ENCODE assay signal across 11 mouse cellular contexts in the genomic region with DNA sequence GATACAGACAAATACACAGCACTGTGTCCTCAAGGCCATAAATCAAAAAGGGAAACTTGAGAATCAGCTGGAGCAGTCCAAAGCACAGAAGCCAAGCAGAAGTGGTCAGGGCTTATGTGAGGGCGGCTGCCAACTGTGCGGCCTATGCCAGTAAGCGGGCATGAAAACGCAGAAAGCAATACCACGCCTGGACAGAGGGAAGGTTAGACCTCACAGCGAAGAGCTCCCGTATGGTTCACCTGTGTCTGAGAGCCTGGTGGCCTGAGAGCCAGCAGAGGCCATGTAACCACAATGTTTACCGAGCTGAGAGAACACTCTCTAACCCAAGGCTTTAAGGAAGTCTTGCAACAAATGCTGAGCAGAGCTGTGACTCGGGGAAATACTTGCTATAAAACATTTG.
DNase-seq lines count a peak whose midpoint lies in the region; ATAC-seq lines count a peak whose summit lies in the region.
"Had no signal": no experiment of that assay in that cellular context is flagged by ENCODE, and none has a peak within 500 bp of the region (broad histone marks: within the 10 kb centered on the region; RNA-seq: fewer than 3 reads in every experiment).

No protein-coding gene starts in this region.

- no peaks in the 10 kb centered on the region for H3K9me3 ChIP-seq in hindbrain, embryonic 12.5 days (replicated peaks)
- no peaks in the 10 kb centered on the region for H3K9me3 ChIP-seq in midbrain, embryonic 11.5 days (ENCODE audit: control insufficient read depth, low read length)
- H3K9me3 ChIP-seq: forebrain, embryonic 13.5 days; neural tube, embryonic 12.5 days had no signal

- peaks cover 42% of the 10 kb centered on the region for H3K4me1 ChIP-seq in hindbrain, embryonic 12.5 days
- peaks cover 17% of the 10 kb centered on the region for H3K4me1 ChIP-seq in midbrain, embryonic 11.5 days (ENCODE audit: control insufficient read depth, insufficient read depth, low read length)

- no peak overlapping the region for H3K4me3 ChIP-seq in hindbrain, embryonic 12.5 days
- H3K4me3 ChIP-seq in midbrain, embryonic 11.5 days (ENCODE audit: low read depth, low read length): no peak overlapping the region
- H3K4me3 ChIP-seq: forebrain, embryonic 13.5 days; neural tube, embryonic 12.5 days had no signal

- H3K4me2 ChIP-seq in hindbrain, embryonic 12.5 days (replicated peaks): no peak overlapping the region
- H3K4me2 ChIP-seq in midbrain, embryonic 11.5 days: no peak overlapping the region
- H3K4me2 ChIP-seq: forebrain, embryonic 13.5 days; neural tube, embryonic 12.5 days had no signal

- H3K27ac ChIP-seq in hindbrain, embryonic 12.5 days: no peak overlapping the region
- H3K27ac ChIP-seq in midbrain, embryonic 11.5 days (ENCODE audit: low read depth, low read length): no peak overlapping the region
- H3K27ac ChIP-seq: forebrain, embryonic 13.5 days; neural tube, embryonic 12.5 days had no signal

- no peak overlapping the region for H3K9ac ChIP-seq in hindbrain, embryonic 12.5 days
- no peak overlapping the region for H3K9ac ChIP-seq in midbrain, embryonic 11.5 days (ENCODE audit: low read length)
- H3K9ac ChIP-seq: forebrain, embryonic 13.5 days; neural tube, embryonic 12.5 days had no signal

- intact Hi-C loops in heart, postnatal 25 days (cut with DNase I): no loop called here

- WGBS in hindbrain, embryonic 12.5 days: 92% methylated on average over 9 of the region's 9 CpGs
- 89% methylated on average over 9 of the region's 9 CpGs for WGBS in midbrain, embryonic 11.5 days

- peak; percentile 94 for DNase-seq in heart, adult 11 months
- DNase-seq in heart, postnatal 25 days (ENCODE audit: low spot score): no peak
- DNase-seq in ovary, postnatal 36 days (ENCODE audit: low spot score): peak; percentile 31
- DNase-seq in ovary, postnatal 10 days (ENCODE audit: low spot score): no peak
- DNase-seq in right cerebral cortex, postnatal 25 days: no peak
- DNase-seq in midbrain, embryonic 11.5 days (ENCODE audit: low spot score, missing footprints): no peak

- peak; percentile 48 for ATAC-seq in granulocyte monocyte progenitor cell, adult 5-6 weeks (replicated peaks; ENCODE audit: poor library complexity, severe bottlenecking)
- no peak for ATAC-seq in hindbrain, embryonic 12.5 days (ENCODE audit: low FRiP score)
- ATAC-seq in midbrain, embryonic 11.5 days (ENCODE audit: low FRiP score): no peak
- ATAC-seq: forebrain, embryonic 13.5 days; Patski had no signal

- H3K27me3 ChIP-seq in hindbrain, embryonic 12.5 days: peaks cover 3% of the 10 kb centered on the region; the same call in 1 of the 2 replicates
- H3K27me3 ChIP-seq in midbrain, embryonic 11.5 days (ENCODE audit: control insufficient read depth, insufficient read depth, low read length): no peaks in the 10 kb centered on the region
- H3K27me3 ChIP-seq: neural tube, embryonic 12.5 days; Patski had no signal

- H3K36me3 ChIP-seq in hindbrain, embryonic 12.5 days: peaks cover 3% of the 10 kb centered on the region
- peaks cover 5% of the 10 kb centered on the region; the same call in 1 of the 2 replicates for H3K36me3 ChIP-seq in midbrain, embryonic 11.5 days (ENCODE audit: control insufficient read depth, insufficient read depth, low read length)

Comparison
In these comparisons a context has a peak if more than half of its experiments do, and no peak if none do; other contexts are left out.
1. DNase-seq: peak in heart, adult 11 months (single experiment) and ovary, postnatal 36 days (single experiment); none in heart, postnatal 25 days (single experiment), ovary, postnatal 10 days (single experiment), right cerebral cortex, postnatal 25 days (single experiment) and midbrain, embryonic 11.5 days (single experiment).